Mouse (Mus musculus): ENCODE measurements at regions not wholly inside any gene's neighbourhood (a gene's known extent, or its start where the extent isn't known, plus 50 kb on each side); places are given as distances from the start of the nearest gene placed in this dataset.

GRCm38 (mm10) chr10:17352202-17352994, 370.6 kb upstream of the Cited2 start:
- Histone ChIP-seq H3K9me3 (replicated peaks; ENCODE audit: control insufficient read depth, low read length, poor library complexity, severe bottlenecking) (no peaks in the 10 kb centered on the region), H3K36me3 (ENCODE audit: control insufficient read depth, insufficient read depth, low read length) (no peaks in the 10 kb centered on the region), H3K4me2 (ENCODE audit: low read length) (no peak overlapping the region), H3K27ac (ENCODE audit: low read length) (no peak overlapping the region), H3K4me1 (ENCODE audit: control insufficient read depth, insufficient read depth, low read length) (peaks cover 4% of the 10 kb centered on the region; the same call in 1 of the 2 replicates), H3K27me3 (ENCODE audit: control insufficient read depth, insufficient read depth, low read depth, low read length) (no peaks in the 10 kb centered on the region), H3K9ac (ENCODE audit: low read depth, low read length) (no peak overlapping the region), H3K4me3 (ENCODE audit: low read depth, low read length) (no peak overlapping the region)
- 34% methylated on average over 14 of the region's 14 CpGs for WGBS
- ATAC-seq: 0 out of 2 replicates have a peak, but pooled peaks have one; percentile 30

GRCm38 (mm10) chr10:17355476-17355875, 367.5 kb upstream of the Cited2 start:
- Histone ChIP-seq H3K9me3 (replicated peaks; ENCODE audit: control insufficient read depth, low read length, poor library complexity, severe bottlenecking) (no peaks in the 10 kb centered on the region), H3K27me3 (ENCODE audit: control insufficient read depth, insufficient read depth, low read depth, low read length) (no peaks in the 10 kb centered on the region), H3K27ac (ENCODE audit: low read length) (no peak overlapping the region), H3K4me1 (ENCODE audit: control insufficient read depth, insufficient read depth, low read length) (peaks cover 4% of the 10 kb centered on the region; the same call in 1 of the 2 replicates), H3K9ac (ENCODE audit: low read depth, low read length) (no peak overlapping the region), H3K4me2 (ENCODE audit: low read length) (no peak overlapping the region), H3K36me3 (ENCODE audit: control insufficient read depth, insufficient read depth, low read length) (no peaks in the 10 kb centered on the region), H3K4me3 (ENCODE audit: low read depth, low read length) (no peak overlapping the region)
- 29% methylated on average over 4 of the region's 4 CpGs for WGBS
- no peak for ATAC-seq

- no peaks in the 10 kb centered on the region for H3K27me3 ChIP-seq (ENCODE audit: control insufficient read depth, insufficient read depth, low read depth, low read length)
- no peaks in the 10 kb centered on the region for H3K9me3 ChIP-seq (replicated peaks; ENCODE audit: control insufficient read depth, low read length, poor library complexity, severe bottlenecking)
- no peak overlapping the region for H3K4me2 ChIP-seq (ENCODE audit: low read length)
- H3K27ac ChIP-seq (ENCODE audit: low read length): peak overlapping the region; percentile 18; the same call in 1 of the 2 replicates
- WGBS: 23% methylated on average over 3 of the region's 3 CpGs
- ATAC-seq: peak; percentile 72
- peaks cover 4% of the 10 kb centered on the region; the same call in 1 of the 2 replicates for H3K4me1 ChIP-seq (ENCODE audit: control insufficient read depth, insufficient read depth, low read length)
- no peak overlapping the region for H3K4me3 ChIP-seq (ENCODE audit: low read depth, low read length)
- no peak overlapping the region for H3K9ac ChIP-seq (ENCODE audit: low read depth, low read length)
- H3K36me3 ChIP-seq (ENCODE audit: control insufficient read depth, insufficient read depth, low read length): no peaks in the 10 kb centered on the region
These were observed 367.0 kb upstream of the Cited2 start for GRCm38 (mm10) chr10:17356041-17356440.

DNA sequence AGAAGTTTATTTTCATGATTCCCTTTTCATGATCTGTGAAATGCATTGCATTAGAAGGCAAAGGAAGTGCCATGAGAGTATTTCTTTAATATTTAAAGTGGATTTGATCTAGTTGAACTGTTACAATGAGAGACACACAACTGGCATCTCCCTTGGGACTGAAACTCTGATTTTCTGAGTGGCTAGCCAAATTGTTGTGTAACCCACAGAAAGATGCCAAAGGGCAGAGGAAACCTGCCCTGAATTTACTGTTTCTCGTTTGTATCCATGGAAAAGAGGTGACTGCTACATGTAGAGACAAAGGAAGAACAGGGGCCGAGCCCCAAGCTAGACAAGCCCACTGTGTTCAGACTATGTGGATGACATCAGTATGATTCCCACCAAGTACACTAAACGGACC, 360.4 kb upstream of the Cited2 start:
- no peaks in the 10 kb centered on the region for H3K9me3 ChIP-seq (replicated peaks; ENCODE audit: control insufficient read depth, low read length, poor library complexity, severe bottlenecking)
- no peaks in the 10 kb centered on the region for H3K27me3 ChIP-seq (ENCODE audit: control insufficient read depth, insufficient read depth, low read depth, low read length)
- no peak overlapping the region for H3K4me3 ChIP-seq (ENCODE audit: low read depth, low read length)
- H3K9ac ChIP-seq (ENCODE audit: low read depth, low read length): no peak overlapping the region
- no peaks in the 10 kb centered on the region for H3K36me3 ChIP-seq (ENCODE audit: control insufficient read depth, insufficient read depth, low read length)
- no peak for ATAC-seq
- H3K4me1 ChIP-seq (ENCODE audit: control insufficient read depth, insufficient read depth, low read length): peaks cover 4% of the 10 kb centered on the region
- H3K4me2 ChIP-seq (ENCODE audit: low read length): no peak overlapping the region
- no peak overlapping the region for H3K27ac ChIP-seq (ENCODE audit: low read length)
- 71% methylated on average over 3 of the region's 3 CpGs for WGBS

GRCm38 (mm10) chr10:17366042-17366740, 356.8 kb upstream of the Cited2 start:
- no peak overlapping the region for H3K4me3 ChIP-seq (ENCODE audit: low read depth, low read length)
- WGBS: 70% methylated on average over 3 of the region's 3 CpGs
- no peak overlapping the region for H3K4me2 ChIP-seq (ENCODE audit: low read length)
- no peak for ATAC-seq
- no peaks in the 10 kb centered on the region for H3K27me3 ChIP-seq (ENCODE audit: control insufficient read depth, insufficient read depth, low read depth, low read length)
- H3K4me1 ChIP-seq (ENCODE audit: control insufficient read depth, insufficient read depth, low read length): peaks cover 4% of the 10 kb centered on the region
- no peak overlapping the region for H3K9ac ChIP-seq (ENCODE audit: low read depth, low read length)
- H3K9me3 ChIP-seq (replicated peaks; ENCODE audit: control insufficient read depth, low read length, poor library complexity, severe bottlenecking): no peaks in the 10 kb centered on the region
- H3K27ac ChIP-seq (ENCODE audit: low read length): no peak overlapping the region
- H3K36me3 ChIP-seq (ENCODE audit: control insufficient read depth, insufficient read depth, low read length): no peaks in the 10 kb centered on the region

GRCm38 (mm10) chr10:17367026-17367425, 356.0 kb upstream of the Cited2 start:
- WGBS: 12% methylated on average over 5 of the region's 5 CpGs
- Histone ChIP-seq H3K9me3 (replicated peaks; ENCODE audit: control insufficient read depth, low read length, poor library complexity, severe bottlenecking) (no peaks in the 10 kb centered on the region), H3K9ac (ENCODE audit: low read depth, low read length) (no peak overlapping the region), H3K4me2 (ENCODE audit: low read length) (no peak overlapping the region), H3K27me3 (ENCODE audit: control insufficient read depth, insufficient read depth, low read depth, low read length) (no peaks in the 10 kb centered on the region), H3K4me3 (ENCODE audit: low read depth, low read length) (no peak overlapping the region), H3K4me1 (ENCODE audit: control insufficient read depth, insufficient read depth, low read length) (peaks cover 4% of the 10 kb centered on the region), H3K36me3 (ENCODE audit: control insufficient read depth, insufficient read depth, low read length) (no peaks in the 10 kb centered on the region), H3K27ac (ENCODE audit: low read length) (no peak overlapping the region)
- peak; percentile 28; the same call in 1 of the 2 replicates for ATAC-seq

- no peak for ATAC-seq
- Histone ChIP-seq H3K9ac (ENCODE audit: low read depth, low read length) (no peak overlapping the region), H3K9me3 (replicated peaks; ENCODE audit: control insufficient read depth, low read length, poor library complexity, severe bottlenecking) (no peaks in the 10 kb centered on the region), H3K36me3 (ENCODE audit: control insufficient read depth, insufficient read depth, low read length) (no peaks in the 10 kb centered on the region), H3K27ac (ENCODE audit: low read length) (no peak overlapping the region), H3K4me3 (ENCODE audit: low read depth, low read length) (no peak overlapping the region), H3K4me1 (ENCODE audit: control insufficient read depth, insufficient read depth, low read length) (peaks cover 4% of the 10 kb centered on the region), H3K4me2 (ENCODE audit: low read length) (no peak overlapping the region), H3K27me3 (ENCODE audit: control insufficient read depth, insufficient read depth, low read depth, low read length) (no peaks in the 10 kb centered on the region)
These were observed 355.6 kb upstream of the Cited2 start for GRCm38 (mm10) chr10:17367430-17367829.

DNA sequence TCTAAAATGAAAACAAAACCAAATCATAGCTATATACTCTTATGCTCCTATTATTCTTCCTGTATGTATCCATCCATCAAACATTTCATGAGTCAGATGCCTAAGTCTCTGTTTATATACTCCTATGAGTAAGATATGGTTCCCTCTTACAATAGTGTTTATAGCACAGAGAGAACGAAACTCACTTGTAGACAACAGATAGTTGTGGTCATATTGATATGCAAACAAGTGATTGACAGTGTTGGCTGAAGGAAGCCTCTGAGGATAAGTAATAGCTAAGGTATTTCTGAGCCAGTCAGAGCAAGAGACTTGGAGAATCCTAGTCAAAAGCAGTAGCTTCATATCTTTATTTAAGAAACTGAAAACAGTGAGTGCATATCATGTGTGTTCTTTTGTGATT, 354.4 kb upstream of the Cited2 start:
- WGBS: 79% methylated on average over 1 of the region's 1 CpGs
- Histone ChIP-seq H3K27me3 (ENCODE audit: control insufficient read depth, insufficient read depth, low read depth, low read length) (no peaks in the 10 kb centered on the region), H3K9ac (ENCODE audit: low read depth, low read length) (no peak overlapping the region), H3K36me3 (ENCODE audit: control insufficient read depth, insufficient read depth, low read length) (no peaks in the 10 kb centered on the region), H3K4me1 (ENCODE audit: control insufficient read depth, insufficient read depth, low read length) (peaks cover 4% of the 10 kb centered on the region), H3K9me3 (replicated peaks; ENCODE audit: control insufficient read depth, low read length, poor library complexity, severe bottlenecking) (no peaks in the 10 kb centered on the region), H3K4me3 (ENCODE audit: low read depth, low read length) (no peak overlapping the region), H3K27ac (ENCODE audit: low read length) (no peak overlapping the region), H3K4me2 (ENCODE audit: low read length) (no peak overlapping the region)
- ATAC-seq: no peak

GRCm38 (mm10) chr10:17372905-17373304, 350.1 kb upstream of the Cited2 start:
- no peaks in the 10 kb centered on the region for H3K9me3 ChIP-seq (replicated peaks; ENCODE audit: control insufficient read depth, low read length, poor library complexity, severe bottlenecking)
- 77% methylated on average over 2 of the region's 2 CpGs for WGBS
- H3K9ac ChIP-seq (ENCODE audit: low read depth, low read length): no peak overlapping the region
- no peaks in the 10 kb centered on the region for H3K36me3 ChIP-seq (ENCODE audit: control insufficient read depth, insufficient read depth, low read length)
- H3K27ac ChIP-seq (ENCODE audit: low read length): no peak overlapping the region
- H3K27me3 ChIP-seq (ENCODE audit: control insufficient read depth, insufficient read depth, low read depth, low read length): no peaks in the 10 kb centered on the region
- no peak overlapping the region for H3K4me2 ChIP-seq (ENCODE audit: low read length)
- no peak for ATAC-seq
- no peaks in the 10 kb centered on the region for H3K4me1 ChIP-seq (ENCODE audit: control insufficient read depth, insufficient read depth, low read length)
- no peak overlapping the region for H3K4me3 ChIP-seq (ENCODE audit: low read depth, low read length)

Measured in midbrain, embryonic 16.5 days (tissue).